Mouse (Mus musculus) neural tube, embryonic 12.5 days (tissue): Measurements from ENCODE around the gene Pard6a. TPM values are rescaled to one million over a fixed set of nuclear protein-coding genes. Genes with fewer than 3 reads are reported as not detected.
A peak's percentile ranks its signal among the peaks of the same experiment; 100 is the strongest.

Experiments
- ATAC-seq: fragments of 200-750 bp; cut with Nextera tagmentation; 2 replicates; pipeline ENCODE4 v1.8.0; 2017; ENCODE audit warnings: low read depth, mild to moderate bottlenecking, moderate TSS enrichment, moderate library complexity; ENCODE audit not compliant: low FRiP score
- H3K27ac ChIP-seq: fragments of 300-500 bp; sonication (generic); 2 replicates; pipeline ENCODE4 v1.5.1; 2016
- H3K27me3 ChIP-seq: fragments of 300-500 bp; sonication (generic); replicated peaks from 2 replicates; pipeline ENCODE4 v1.6.1; 2016; ENCODE audit warnings: mild to moderate bottlenecking
- H3K36me3 ChIP-seq: fragments of 300-500 bp; sonication (generic); 2 replicates; pipeline ENCODE4 v1.6.1; 2016; ENCODE audit warnings: mild to moderate bottlenecking
- H3K4me1 ChIP-seq: fragments of 300-500 bp; sonication (generic); 2 replicates; pipeline ENCODE4 v1.6.1; 2016
- H3K4me2 ChIP-seq: fragments of 300-500 bp; sonication (generic); replicated peaks from 2 replicates; pipeline ENCODE4 v1.6.1; 2016; ENCODE audit warnings: mild to moderate bottlenecking
- H3K4me3 ChIP-seq: fragments of 300-500 bp; sonication (generic); 2 replicates; pipeline ENCODE4 v1.5.1; 2016
- H3K9ac ChIP-seq: fragments of 300-500 bp; sonication (generic); 2 replicates; pipeline ENCODE4 v1.6.1; 2016; ENCODE audit warnings: mild to moderate bottlenecking
- H3K9me3 ChIP-seq: fragments of 300-500 bp; sonication (generic); 2 replicates; pipeline ENCODE4 v1.6.1; 2016; ENCODE audit warnings: mild to moderate bottlenecking
- WGBS: fragments of 180-500 bp; shearing (Covaris S2); methylation state at CpG from one replicate; pipeline ENCODE4 v1.1.7; 2016; 5-methylcytosine and 5-hydroxymethylcytosine counted together
- polyA plus RNA-seq: library from polyadenylated mRNA; unstranded; fragments of >200 nt; fragmentation: Nextera tagmentation; extraction: Ambion mirVana; gene quantifications from 2 replicates; pipeline ENCODE4 v1.2.1, GENCODE M21; 2016

The Pard6a gene
- polyA plus RNA-seq, 1 experiment from 2014 or later = 31.9 TPM

GRCm38 (mm10) chr8:105690978-105691377, 10.0 kb upstream of the Pard6a start:
- ATAC-seq = no peak
- Histone ChIP-seq H3K9ac (no peak overlapping the region), H3K4me2 (no peak overlapping the region), H3K36me3 (peaks cover 10% of the 10 kb centered on the region; the same call in 1 of the 2 replicates), H3K9me3 (no peaks in the 10 kb centered on the region; the same call in 1 of the 2 replicates), H3K27ac (no peak overlapping the region), H3K27me3 (no peaks in the 10 kb centered on the region; the same call in 1 of the 2 replicates), H3K4me3 (no peak overlapping the region), H3K4me1 (peaks cover 16% of the 10 kb centered on the region)
- 88% methylated on average over 14 of the region's 14 CpGs for WGBS

- no peak overlapping the region for H3K4me3 ChIP-seq
- no peak for ATAC-seq
- H3K4me2 ChIP-seq = no peak overlapping the region
- H3K27me3 ChIP-seq = no peaks in the 10 kb centered on the region; the same call in 1 of the 2 replicates
- H3K9ac ChIP-seq = no peak overlapping the region
- H3K9me3 ChIP-seq = no peaks in the 10 kb centered on the region; the same call in 1 of the 2 replicates
- H3K36me3 ChIP-seq = peaks cover 26% of the 10 kb centered on the region
- no peak overlapping the region for H3K27ac ChIP-seq
- 95% methylated on average over 11 of the region's 11 CpGs for WGBS
- peaks cover 16% of the 10 kb centered on the region for H3K4me1 ChIP-seq
These were observed 8.3 kb upstream of the Pard6a start for GRCm38 (mm10) chr8:105692449-105693182.

GRCm38 (mm10) chr8:105693648-105694047, 7.3 kb upstream of the Pard6a start:
- H3K27ac ChIP-seq = peak overlapping the region; percentile 72

DNA sequence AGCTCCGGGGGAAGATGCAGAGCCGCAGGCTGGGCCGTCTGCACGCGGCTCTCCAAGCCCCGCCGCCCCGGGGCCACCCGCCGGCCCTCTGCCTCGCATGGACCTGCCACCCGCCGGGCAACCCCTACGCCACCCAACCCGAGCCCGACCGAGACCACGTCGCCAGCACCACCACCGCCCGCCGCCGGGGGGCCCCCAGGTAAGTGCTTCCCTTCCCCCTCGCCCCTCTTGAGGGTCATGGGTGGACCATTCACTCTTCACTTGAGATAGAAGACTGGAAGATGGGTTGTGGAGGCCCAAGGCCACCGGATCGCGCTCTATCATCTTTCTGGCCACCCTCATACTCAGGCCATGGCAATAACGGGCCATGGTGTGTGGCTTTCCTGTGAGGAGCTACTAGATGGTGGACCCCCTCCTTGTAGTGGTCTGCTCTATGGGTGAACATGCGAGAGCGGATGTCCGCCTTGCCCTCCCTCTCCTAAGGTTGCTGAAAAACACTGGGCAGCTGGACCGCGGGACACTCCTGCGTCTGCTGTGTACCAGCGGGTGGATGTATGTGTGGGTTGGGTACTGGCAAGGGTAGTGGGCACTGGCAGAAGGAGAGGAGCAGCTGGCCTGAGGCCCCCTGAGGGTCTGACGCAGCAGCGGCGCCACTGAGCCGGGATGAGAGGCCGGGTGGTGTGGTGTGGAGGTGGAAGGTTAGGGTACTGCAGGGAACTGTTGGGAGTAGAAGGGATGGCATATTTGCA, 6.7 kb upstream of the Pard6a start:
- peak overlapping the region; percentile 70 for H3K9ac ChIP-seq
- H3K9me3 ChIP-seq = no peaks in the 10 kb centered on the region; the same call in 1 of the 2 replicates
- peaks cover 39% of the 10 kb centered on the region for H3K36me3 ChIP-seq
- peaks cover 16% of the 10 kb centered on the region for H3K4me1 ChIP-seq
- peak; percentile 64 for ATAC-seq
- 7% methylated on average over 40 of the region's 40 CpGs for WGBS
- peak overlapping the region; percentile 54 for H3K4me3 ChIP-seq
- peak overlapping the region; percentile 72 for H3K27ac ChIP-seq
- H3K27me3 ChIP-seq = no peaks in the 10 kb centered on the region; the same call in 1 of the 2 replicates
- peak overlapping the region; percentile 82 for H3K4me2 ChIP-seq

More at GRCm38 (mm10) chr8:105693648-105694047, 7.3 kb upstream of the Pard6a start:
- peak overlapping the region; percentile 82 for H3K4me2 ChIP-seq
- H3K36me3 ChIP-seq = peaks cover 36% of the 10 kb centered on the region
- peaks cover 16% of the 10 kb centered on the region for H3K4me1 ChIP-seq
- H3K27me3 ChIP-seq = no peaks in the 10 kb centered on the region; the same call in 1 of the 2 replicates
- ATAC-seq = peak; percentile 46
- H3K9me3 ChIP-seq = no peaks in the 10 kb centered on the region; the same call in 1 of the 2 replicates
- H3K9ac ChIP-seq = peak overlapping the region; percentile 70
- H3K4me3 ChIP-seq = peak overlapping the region; percentile 54
- 4% methylated on average over 30 of the region's 30 CpGs for WGBS

GRCm38 (mm10) chr8:105695080-105695780, 5.7 kb upstream of the Pard6a start:
- Histone ChIP-seq H3K9me3 (no peaks in the 10 kb centered on the region; the same call in 1 of the 2 replicates), H3K36me3 (peaks cover 39% of the 10 kb centered on the region), H3K4me2 (peak overlapping the region; percentile 82), H3K4me3 (peak overlapping the region; percentile 54), H3K27ac (no peak overlapping the region), H3K4me1 (peaks cover 24% of the 10 kb centered on the region), H3K9ac (peak overlapping the region; percentile 70; the same call in 1 of the 2 replicates), H3K27me3 (no peaks in the 10 kb centered on the region; the same call in 1 of the 2 replicates)
- ATAC-seq = no peak
- 83% methylated on average over 30 of the region's 30 CpGs for WGBS

GRCm38 (mm10) chr8:105697196-105697780, 3.7 kb upstream of the Pard6a start:
- WGBS = 92% methylated on average over 17 of the region's 17 CpGs

GRCm38 (mm10) chr8:105698734-105699133, 2.2 kb upstream of the Pard6a start:
- no peak for ATAC-seq

More at GRCm38 (mm10) chr8:105697196-105697780, 3.7 kb upstream of the Pard6a start:
- Histone ChIP-seq H3K9ac (no peak overlapping the region), H3K27me3 (no peaks in the 10 kb centered on the region), H3K4me1 (peaks cover 35% of the 10 kb centered on the region), H3K36me3 (peaks cover 39% of the 10 kb centered on the region), H3K27ac (no peak overlapping the region), H3K9me3 (no peaks in the 10 kb centered on the region; the same call in 1 of the 2 replicates), H3K4me2 (no peak overlapping the region), H3K4me3 (no peak overlapping the region)
- no peak for ATAC-seq

GRCm38 (mm10) chr8:105699488-105700215, 1.3 kb upstream of the Pard6a start:
- H3K27me3 ChIP-seq = no peaks in the 10 kb centered on the region
- H3K9me3 ChIP-seq = no peaks in the 10 kb centered on the region
- peak overlapping the region; percentile 49 for H3K4me3 ChIP-seq
- H3K4me2 ChIP-seq = peak overlapping the region; percentile 96
- peaks cover 50% of the 10 kb centered on the region for H3K36me3 ChIP-seq
- ATAC-seq = no peak
- no peak overlapping the region for H3K27ac ChIP-seq
- H3K4me1 ChIP-seq = peaks cover 28% of the 10 kb centered on the region
- H3K9ac ChIP-seq = peak overlapping the region; percentile 69; the same call in 1 of the 2 replicates
- WGBS = 87% methylated on average over 11 of the region's 11 CpGs

More at GRCm38 (mm10) chr8:105698734-105699133, 2.2 kb upstream of the Pard6a start:
- Histone ChIP-seq H3K4me1 (peaks cover 37% of the 10 kb centered on the region), H3K36me3 (peaks cover 42% of the 10 kb centered on the region), H3K27ac (no peak overlapping the region), H3K27me3 (no peaks in the 10 kb centered on the region), H3K4me3 (no peak overlapping the region), H3K9ac (no peak overlapping the region), H3K9me3 (no peaks in the 10 kb centered on the region), H3K4me2 (no peak overlapping the region)
- WGBS = 90% methylated on average over 5 of the region's 5 CpGs

GRCm38 (mm10) chr8:105700566-105700965, 382 bp upstream of the Pard6a start:
- Histone ChIP-seq H3K9me3 (no peaks in the 10 kb centered on the region), H3K9ac (peak overlapping the region; percentile 69), H3K4me1 (peaks cover 23% of the 10 kb centered on the region), H3K4me3 (peak overlapping the region; percentile 49), H3K4me2 (peak overlapping the region; percentile 96), H3K27ac (no peak overlapping the region), H3K36me3 (peaks cover 47% of the 10 kb centered on the region), H3K27me3 (no peaks in the 10 kb centered on the region)
- 0% methylated on average over 21 of the region's 21 CpGs for WGBS
- peak; percentile 55 for ATAC-seq

DNA sequence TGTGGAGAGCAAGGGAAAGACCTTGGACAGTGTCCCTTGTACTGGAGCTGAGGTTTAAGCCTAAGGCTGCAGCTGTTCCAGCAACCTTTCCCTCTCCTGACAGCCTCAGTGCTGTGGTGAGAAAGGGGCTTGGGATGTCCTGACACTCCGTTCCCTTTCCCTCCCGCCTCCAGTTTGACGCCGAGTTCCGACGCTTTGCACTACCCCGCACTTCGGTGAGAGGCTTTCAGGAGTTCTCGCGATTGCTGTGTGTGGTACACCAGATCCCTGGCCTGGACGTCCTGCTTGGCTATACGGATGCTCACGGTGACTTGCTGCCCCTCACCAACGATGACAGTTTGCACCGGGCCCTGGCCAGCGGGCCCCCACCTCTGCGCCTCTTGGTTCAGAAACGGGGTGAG, 1.1 kb downstream of the Pard6a start:
- H3K4me1 ChIP-seq = peaks cover 33% of the 10 kb centered on the region
- WGBS = 40% methylated on average over 18 of the region's 18 CpGs
- H3K27ac ChIP-seq = peak overlapping the region; percentile 44; the same call in 1 of the 2 replicates
- H3K9ac ChIP-seq = peak overlapping the region; percentile 53
- H3K27me3 ChIP-seq = no peaks in the 10 kb centered on the region
- no peaks in the 10 kb centered on the region for H3K9me3 ChIP-seq
- peak overlapping the region; percentile 96 for H3K4me2 ChIP-seq
- H3K4me3 ChIP-seq = peak overlapping the region; percentile 49
- peaks cover 36% of the 10 kb centered on the region for H3K36me3 ChIP-seq
- peak; percentile 21 for ATAC-seq
